In genomic region chr14:48853479-48854187, GRCm38 (mm10) we compare ENCODE assay signal across 13 mouse cellular contexts.
A peak's percentile ranks its signal among the peaks of the same experiment; 100 is the strongest.
DNase-seq lines count a peak whose midpoint lies in the region; ATAC-seq and TF ChIP-seq lines count a peak whose summit lies in the region.
"Had no signal": no experiment of that assay in that cellular context is flagged by ENCODE, and none has a peak within 500 bp of the region (broad histone marks: within the 10 kb centered on the region; RNA-seq: fewer than 3 reads in every experiment).

No protein-coding gene starts in this region.

- intact Hi-C loops in heart, postnatal 14 days (cut with DNase I) = no loop called here

- H3K9ac ChIP-seq in heart, embryonic 13.5 days = no peak overlapping the region
- H3K9ac ChIP-seq in MEL (ENCODE audit: control insufficient read depth, low read depth, low read length, poor library complexity, severe bottlenecking) = peak overlapping the region; percentile 57
- H3K9ac ChIP-seq in embryonic facial prominence, embryonic 15.5 days = no peak overlapping the region
- H3K9ac ChIP-seq in limb, embryonic 14.5 days (ENCODE audit: low read depth, low read length, severe bottlenecking) = no peak overlapping the region
- H3K9ac ChIP-seq: liver, embryonic 15.5 days had no signal

- H3K27me3 ChIP-seq in heart, embryonic 13.5 days (replicated peaks) = peaks cover 12% of the 10 kb centered on the region
- no peaks in the 10 kb centered on the region for H3K27me3 ChIP-seq in MEL (ENCODE audit: control insufficient read depth in 1 of 2, insufficient read depth in 2 of 2, low read length in 2 of 2)
- H3K27me3 ChIP-seq in embryonic facial prominence, embryonic 15.5 days = peaks cover 8% of the 10 kb centered on the region; the same call in 1 of the 2 replicates
- 0 out of 2 replicates have a peak, but pooled peaks cover 3% of the 10 kb centered on the region for H3K27me3 ChIP-seq in limb, embryonic 14.5 days (ENCODE audit: control insufficient read depth, insufficient read depth, low read length)
- peaks cover 3% of the 10 kb centered on the region for H3K27me3 ChIP-seq in kidney, adult 2 months (replicated peaks; ENCODE audit: control insufficient read depth, insufficient read depth, low read length)

- no peak for TF ChIP-seq RAD21 in MEL (IDR thresholded peaks at IDR 0.05; ENCODE audit: low read depth, low read length)

- H3K36me3 ChIP-seq in heart, embryonic 13.5 days = no peaks in the 10 kb centered on the region
- H3K36me3 ChIP-seq in MEL (ENCODE audit: control insufficient read depth in 1 of 2, insufficient read depth in 2 of 2, low read length in 2 of 2) = peaks cover 0 to 14% of the 10 kb centered on the region in 2 experiments; a peak in 2 of 4 replicates
- H3K36me3 ChIP-seq in embryonic facial prominence, embryonic 15.5 days = no peaks in the 10 kb centered on the region
- H3K36me3 ChIP-seq in limb, embryonic 14.5 days (ENCODE audit: control insufficient read depth, insufficient read depth, low read length) = no peaks in the 10 kb centered on the region
- no peaks in the 10 kb centered on the region for H3K36me3 ChIP-seq in kidney, adult 2 months (ENCODE audit: control insufficient read depth, insufficient read depth, low read length)
- H3K36me3 ChIP-seq: liver, embryonic 15.5 days had no signal

- no peak for TF ChIP-seq POLR2A in MEL (IDR thresholded peaks at IDR 0.05; ENCODE audit: control insufficient read depth in 1 of 2, insufficient read depth in 1 of 2, low read depth in 1 of 2, low read length in 2 of 2, poor library complexity in 1 of 2)
- no peak for TF ChIP-seq POLR2A in limb, embryonic 14.5 days (IDR thresholded peaks at IDR 0.05; ENCODE audit: borderline replicate concordance, extremely low read depth, insufficient read depth, insufficient read length)
- no peak for TF ChIP-seq POLR2A in kidney, adult 2 months (IDR thresholded peaks at IDR 0.05; ENCODE audit: low read depth, low read length)

- no peak for TF ChIP-seq EP300 in MEL (IDR thresholded peaks at IDR 0.05; ENCODE audit: low read depth in 1 of 2, low read length in 2 of 2)

- no peaks in the 10 kb centered on the region; the same call in 1 of the 2 replicates for H3K4me1 ChIP-seq in heart, embryonic 13.5 days
- peaks cover 2 to 16% of the 10 kb centered on the region in 2 experiments; a peak in 2 of 4 replicates for H3K4me1 ChIP-seq in MEL (ENCODE audit: control insufficient read depth in 1 of 2, insufficient read depth in 2 of 2, low read length in 2 of 2)
- 0 out of 2 replicates have a peak, but pooled peaks cover 4% of the 10 kb centered on the region for H3K4me1 ChIP-seq in embryonic facial prominence, embryonic 15.5 days
- H3K4me1 ChIP-seq in limb, embryonic 14.5 days (ENCODE audit: control insufficient read depth, insufficient read depth, low read length) = 0 out of 2 replicates have a peak, but pooled peaks cover 3% of the 10 kb centered on the region
- H3K4me1 ChIP-seq in kidney, adult 2 months (ENCODE audit: control insufficient read depth, insufficient read depth, low read length) = peaks cover 5% of the 10 kb centered on the region; the same call in 1 of the 2 replicates

- H3K79me2 ChIP-seq in MEL (ENCODE audit: control insufficient read depth, insufficient read depth, low read length, poor library complexity) = no peaks in the 10 kb centered on the region

- no peak overlapping the region for H3K27ac ChIP-seq in heart, embryonic 13.5 days (replicated peaks)
- H3K27ac ChIP-seq in MEL (ENCODE audit: control insufficient read depth, low read depth, low read length) = peak overlapping the region; percentile 30
- H3K27ac ChIP-seq in embryonic facial prominence, embryonic 15.5 days (replicated peaks) = no peak overlapping the region
- no peak overlapping the region for H3K27ac ChIP-seq in limb, embryonic 14.5 days (replicated peaks; ENCODE audit: low read depth, low read length)
- H3K27ac ChIP-seq in kidney, adult 2 months (ENCODE audit: insufficient read depth, low read depth, low read length) = no peak overlapping the region
- H3K27ac ChIP-seq: liver, embryonic 15.5 days; macrophage had no signal

- H3K4me3 ChIP-seq in heart, embryonic 13.5 days = no peak overlapping the region
- H3K4me3 ChIP-seq in MEL (ENCODE audit: control insufficient read depth in 1 of 2, insufficient read depth in 1 of 2, low read depth in 2 of 2, low read length in 2 of 2) = peak overlapping the region; percentile 28 to 46
- peak overlapping the region; percentile 31; the same call in 1 of the 2 replicates for H3K4me3 ChIP-seq in embryonic facial prominence, embryonic 15.5 days (replicated peaks)
- no peak overlapping the region; the same call in 1 of the 2 replicates for H3K4me3 ChIP-seq in limb, embryonic 14.5 days (replicated peaks; ENCODE audit: low read length)
- H3K4me3 ChIP-seq in kidney, adult 2 months (ENCODE audit: insufficient read depth, low read depth, low read length) = no peak overlapping the region
- H3K4me3 ChIP-seq: liver, embryonic 15.5 days had no signal

- peak overlapping the region; percentile 67; the same call in 1 of the 2 replicates for H3K4me2 ChIP-seq in heart, embryonic 13.5 days
- H3K4me2 ChIP-seq in embryonic facial prominence, embryonic 15.5 days (replicated peaks) = no peak overlapping the region
- peak overlapping the region; percentile 43; the same call in 1 of the 2 replicates for H3K4me2 ChIP-seq in limb, embryonic 14.5 days (replicated peaks; ENCODE audit: low read depth, low read length, severe bottlenecking)

- no peak for TF ChIP-seq CTCF in MEL (IDR thresholded peaks at IDR 0.05 in 2 of 3, conservative IDR thresholded peaks at IDR 0.05 in 1 of 3; ENCODE audit: control insufficient read depth in 1 of 3, insufficient read depth in 1 of 3, low read depth in 2 of 3, low read length in 3 of 3, poor library complexity in 1 of 3, severe bottlenecking in 1 of 3)
- TF ChIP-seq CTCF in kidney, adult 2 months (conservative IDR thresholded peaks at IDR 0.05; ENCODE audit: insufficient read depth, insufficient read length, low read depth, low read length) = no peak

- no peak for ATAC-seq in heart, embryonic 13.5 days (ENCODE audit: extremely low read depth, insufficient number of reproducible peaks, low FRiP score, low TSS enrichment)
- no peak for ATAC-seq in embryonic facial prominence, embryonic 15.5 days (ENCODE audit: insufficient number of reproducible peaks, low FRiP score, low TSS enrichment, low read depth)
- no peak for ATAC-seq in limb, embryonic 14.5 days (ENCODE audit: low FRiP score, low read depth)

- 60% methylated on average over 7 of the region's 7 CpGs for WGBS in heart, embryonic 13.5 days
- WGBS in embryonic facial prominence, embryonic 15.5 days = 29% methylated on average over 7 of the region's 7 CpGs
- WGBS in limb, embryonic 14.5 days = 49% methylated on average over 7 of the region's 7 CpGs
- WGBS in kidney, adult 2 months = 54% methylated on average over 7 of the region's 7 CpGs

- no peak for DNase-seq in heart, postnatal 14 days
- DNase-seq in MEL (ENCODE audit: low read depth, low spot score) = peak; percentile 55
- DNase-seq in limb, embryonic 14.5 days (ENCODE audit: low spot score) = no peak
- DNase-seq in gastrocnemius, adult 8-10 months (ENCODE audit: low spot score in 2 of 2) = no peak
- DNase-seq in frontal cortex, adult 2 months (ENCODE audit: extremely low spot score in 1 of 2, low spot score in 1 of 2) = no peak
- DNase-seq in kidney, adult 2 months = no peak
- DNase-seq: adrenal gland, postnatal 36 days; heart, postnatal 4 days; layer of hippocampus, adult 9-11 months had no signal

- H3K9me3 ChIP-seq in heart, embryonic 13.5 days = no peaks in the 10 kb centered on the region
- no peaks in the 10 kb centered on the region for H3K9me3 ChIP-seq in MEL (replicated peaks; ENCODE audit: insufficient read depth, low read length)
- H3K9me3 ChIP-seq in embryonic facial prominence, embryonic 15.5 days (replicated peaks) = no peaks in the 10 kb centered on the region
- no peaks in the 10 kb centered on the region for H3K9me3 ChIP-seq in limb, embryonic 14.5 days (ENCODE audit: control insufficient read depth, low read length)
- H3K9me3 ChIP-seq: liver, embryonic 15.5 days had no signal

TF ChIP-seq in MEL, 35 proteins besides CTCF, POLR2A, EP300 and RAD21:
- peak; percentile 12; the same call in 1 of the 2 replicates for TF ChIP-seq JUND (IDR thresholded peaks at IDR 0.05; ENCODE audit: low read depth, low read length)
- TF ChIP-seq GATA1 (IDR thresholded peaks at IDR 0.05; ENCODE audit: low read depth, low read length) = no peak

Comparison
In these comparisons a context has a peak if more than half of its experiments do, and no peak if none do; other contexts are left out.
1. H3K4me3 ChIP-seq: peak in MEL (2 of 2) and embryonic facial prominence, embryonic 15.5 days (single experiment); none in heart, embryonic 13.5 days (single experiment), limb, embryonic 14.5 days (single experiment) and kidney, adult 2 months (single experiment).